Mouse (Mus musculus) spleen, postnatal 0 days (tissue): Measurements from ENCODE around the gene Prickle3. TPM values are rescaled to one million over a fixed set of nuclear protein-coding genes. Genes with fewer than 3 reads are reported as not detected.

ENCODE experiments used
- polyA plus RNA-seq: library from polyadenylated mRNA; unstranded; fragments of >200 nt; fragmentation: Nextera tagmentation; extraction: Ambion mirVana; gene quantifications from 2 replicates; pipeline ENCODE4 v1.2.1, GENCODE M21; 2015

Gene Prickle3
- polyA plus RNA-seq: 4.6 and 5.8 TPM in 2 replicates

GRCm38 (mm10) chrX:7657221-7657639 lies at the start of gene Prickle3:
Gene Prickle3, plus strand, starts transcription at chrX:7657260.

GRCm38 (mm10) chrX:7638401-7639091 lies 18.5 kb upstream of the Prickle3 start, which contains the start of gene Syp:
Gene Syp, plus strand, starts transcription at chrX:7638471.

GRCm38 (mm10) chrX:7670921-7671623 lies 14.0 kb downstream of the Prickle3 start, which contains the start of gene Plp2:
Gene Plp2, minus strand, starts transcription at chrX:7671390.

GRCm38 (mm10) chrX:7680864-7681263 lies 23.8 kb downstream of the Prickle3 start, which contains the start of gene Magix:
Gene Magix, minus strand, starts transcription at chrX:7681251.

GRCm38 (mm10) chrX:7696954-7697381 lies 39.9 kb downstream of the Prickle3 start, which contains the start of gene Gpkow:
Gene Gpkow, plus strand, starts transcription at chrX:7697131.

DNA sequence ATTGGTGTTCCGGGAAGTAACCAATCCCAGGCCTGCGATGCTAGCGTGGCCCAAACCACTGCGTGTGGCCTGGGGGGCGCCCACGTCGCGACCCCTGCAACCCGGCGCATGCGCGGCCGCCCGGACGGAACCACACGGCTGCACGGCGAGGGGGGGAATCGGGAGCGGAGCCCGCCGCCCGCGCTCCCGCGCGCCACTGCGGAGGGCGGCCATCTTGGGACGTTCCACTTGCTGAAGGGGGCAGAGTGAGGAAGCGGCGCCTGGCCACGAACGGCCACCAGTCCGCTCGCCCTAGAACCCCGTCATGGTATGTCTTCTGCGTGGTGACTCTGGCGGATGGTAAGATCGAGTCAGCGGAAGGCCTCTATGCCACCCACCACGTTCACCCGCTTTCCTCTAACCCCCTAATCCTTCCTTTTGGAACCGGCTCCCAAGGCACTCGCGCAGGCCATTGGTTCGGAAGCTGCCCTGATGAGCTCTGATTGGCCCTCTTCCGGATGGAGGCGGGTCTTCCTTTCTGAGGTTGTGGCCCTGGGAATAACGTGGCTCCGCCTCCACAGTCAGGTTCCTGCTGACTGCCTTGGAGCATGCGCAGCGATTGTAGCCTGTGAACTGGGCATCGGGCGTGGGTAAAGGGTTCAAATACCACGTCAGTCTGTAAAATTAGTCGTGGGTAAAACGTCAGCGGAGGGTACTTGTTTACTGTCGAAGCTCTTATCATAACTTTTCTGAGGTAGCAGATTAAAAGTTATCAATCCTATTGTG lies 57.3 kb downstream of the Prickle3 start, which contains the start of gene Wdr45:
Gene Wdr45 (plus strand): TSS at position 199 of the 765 bp plus-strand sequence.

Other genes starting within 250 kb of the Prickle3 start
- not detected in 2 replicates for gene Foxp3, start 83.6 kb upstream of the Prickle3 start, polyA plus RNA-seq
- 0.25 and 0.29 TPM in 2 replicates for gene Ppp1r3f, start 83.0 kb upstream of the Prickle3 start, polyA plus RNA-seq
- gene Ccdc22, start 51.7 kb upstream of the Prickle3 start, polyA plus RNA-seq: 20.3 and 21.9 TPM in 2 replicates
- gene Cacna1f, start 50.2 kb upstream of the Prickle3 start, polyA plus RNA-seq: 0.06 and 0.11 TPM in 2 replicates
- gene Syp, start 18.8 kb upstream of the Prickle3 start, polyA plus RNA-seq: 0.34 and 0.43 TPM in 2 replicates
- 82.0 and 99.0 TPM in 2 replicates for gene Plp2, start 14.1 kb downstream of the Prickle3 start, polyA plus RNA-seq
- gene Magix, start 24.0 kb downstream of the Prickle3 start, polyA plus RNA-seq: 0.34 and 0.70 TPM in 2 replicates
- 15.6 and 16.1 TPM in 2 replicates for gene Gpkow, start 39.9 kb downstream of the Prickle3 start, polyA plus RNA-seq
- 23.5 and 26.1 TPM in 2 replicates for gene Wdr45, start 57.1 kb downstream of the Prickle3 start, polyA plus RNA-seq
- gene Gm45208, start 65.0 kb downstream of the Prickle3 start, polyA plus RNA-seq: 0.69 and 0.82 TPM in 2 replicates
- 7.2 and 7.9 TPM in 2 replicates for gene Praf2, start 71.2 kb downstream of the Prickle3 start, polyA plus RNA-seq
- gene Ccdc120, start 93.6 kb downstream of the Prickle3 start, polyA plus RNA-seq: 2.1 and 2.4 TPM in 2 replicates
- 14.4 and 18.0 TPM in 2 replicates for gene Tfe3, start 105.3 kb downstream of the Prickle3 start, polyA plus RNA-seq
- gene Gripap1, start 132.5 kb downstream of the Prickle3 start, polyA plus RNA-seq: 38.5 and 43.6 TPM in 2 replicates
- 0.41 and 0.44 TPM in 2 replicates for gene Kcnd1, start 165.0 kb downstream of the Prickle3 start, polyA plus RNA-seq
- 47.1 and 48.6 TPM in 2 replicates for gene Otud5, start 184.1 kb downstream of the Prickle3 start, polyA plus RNA-seq
- 4.5 and 6.1 TPM in 2 replicates for gene Pim2, start 221.0 kb downstream of the Prickle3 start, polyA plus RNA-seq
- gene Slc35a2, start 226.8 kb downstream of the Prickle3 start, polyA plus RNA-seq: 14.2 and 17.2 TPM in 2 replicates
- gene Pqbp1, start 242.0 kb downstream of the Prickle3 start, polyA plus RNA-seq: 56.8 and 65.6 TPM in 2 replicates
- gene Timm17b, start 242.1 kb downstream of the Prickle3 start, polyA plus RNA-seq: 104 and 105 TPM in 2 replicates